Mouse (Mus musculus) liver, adult 2 months (tissue): ENCODE measurements around the gene Catsperz.

ENCODE experiments used
- CTCF ChIP-seq: fragments of 200-500 bp; IDR thresholded peaks from 2 replicates; pipeline ENCODE4 v1.5.1; 2011; ENCODE audit warnings: low read depth, low read length, control low read depth
- POLR2A ChIP-seq: fragments of 200-500 bp; IDR thresholded peaks from 2 replicates; pipeline ENCODE4 v1.6.1; 2011; ENCODE audit warnings: low read length, control low read depth; ENCODE audit not compliant: insufficient read depth; ENCODE audit errors: extremely low read depth

GRCm38 (mm10) chr19:6893731-6894451 lies 31.3 kb downstream of the Catsperz start:
- no peak for TF ChIP-seq POLR2A
- no peak for TF ChIP-seq CTCF
